Mouse (Mus musculus): ENCODE measurements around the gene Far1. TPM values are rescaled to one million over a fixed set of nuclear protein-coding genes. Genes with fewer than 3 reads are reported as not detected.

Far1 gene
- total and polyA plus RNA-seq, 3 experiments: 26.4 to 34.2 TPM; not detected in 1

- Histone ChIP-seq H3K36me3 (ENCODE audit: control insufficient read depth in 1 of 2, insufficient read depth in 2 of 2, low read length in 2 of 2) (no peaks in the 10 kb centered on the region), H3K4me3 (ENCODE audit: control insufficient read depth in 1 of 2, insufficient read depth in 1 of 2, low read depth in 2 of 2, low read length in 2 of 2) (no peak overlapping the region), H3K9ac (ENCODE audit: control insufficient read depth, low read depth, low read length, poor library complexity, severe bottlenecking) (no peak overlapping the region), H3K4me1 (ENCODE audit: control insufficient read depth in 1 of 2, insufficient read depth in 2 of 2, low read length in 2 of 2) (no peaks in the 10 kb centered on the region), H3K27me3 (ENCODE audit: control insufficient read depth in 1 of 2, insufficient read depth in 2 of 2, low read length in 2 of 2) (peaks cover 0 to 3% of the 10 kb centered on the region in 2 experiments; a peak in 1 of 4 replicates), H3K79me2 (ENCODE audit: control insufficient read depth, insufficient read depth, low read length, poor library complexity) (no peaks in the 10 kb centered on the region), H3K27ac (ENCODE audit: control insufficient read depth, low read depth, low read length) (no peak overlapping the region), H3K9me3 (replicated peaks; ENCODE audit: insufficient read depth, low read length) (no peaks in the 10 kb centered on the region)
- no peak for DNase-seq (ENCODE audit: low read depth, low spot score)
- no peak for TF ChIP-seq UBTF (IDR thresholded peaks at IDR 0.05; ENCODE audit: borderline replicate concordance, insufficient read depth, low read depth, low read length)
- no peak for TF ChIP-seq HCFC1 (IDR thresholded peaks at IDR 0.05; ENCODE audit: low read depth, low read length)
- TF ChIP-seq MAZ (IDR thresholded peaks at IDR 0.05; ENCODE audit: low read depth, low read length): no peak
- TF ChIP-seq BHLHE40 (IDR thresholded peaks at IDR 0.05; ENCODE audit: borderline replicate concordance, low read depth, low read length): no peak
- no peak for TF ChIP-seq ZKSCAN1 (IDR thresholded peaks at IDR 0.05; ENCODE audit: low read depth, low read length)
- no peak for TF ChIP-seq KAT2A (conservative IDR thresholded peaks at IDR 0.05; ENCODE audit: low read depth, low read length)
- TF ChIP-seq SMC3 (IDR thresholded peaks at IDR 0.05; ENCODE audit: low read depth, low read length): no peak
- no peak for TF ChIP-seq GABPA (IDR thresholded peaks at IDR 0.05; ENCODE audit: low read depth, low read length)
- TF ChIP-seq NRF1 (IDR thresholded peaks at IDR 0.05; ENCODE audit: insufficient read depth, low read depth, low read length, poor library complexity, severe bottlenecking): no peak
- TF ChIP-seq MAX (IDR thresholded peaks at IDR 0.05; ENCODE audit: low read length): no peak
- TF ChIP-seq CHD2 (IDR thresholded peaks at IDR 0.05; ENCODE audit: low read length): no peak
- no peak for TF ChIP-seq RCOR1 (IDR thresholded peaks at IDR 0.05; ENCODE audit: low read depth, low read length)
- no peak for TF ChIP-seq CTCF (IDR thresholded peaks at IDR 0.05 in 2 of 3, conservative IDR thresholded peaks at IDR 0.05 in 1 of 3; ENCODE audit: control insufficient read depth in 1 of 3, insufficient read depth in 1 of 3, low read depth in 2 of 3, low read length in 3 of 3, poor library complexity in 1 of 3, severe bottlenecking in 1 of 3)
- TF ChIP-seq MEF2A (IDR thresholded peaks at IDR 0.05; ENCODE audit: extremely low read depth, insufficient replicate concordance, low read depth, low read length, poor library complexity, severe bottlenecking): no peak
- TF ChIP-seq GATA1 (IDR thresholded peaks at IDR 0.05; ENCODE audit: low read depth, low read length): no peak
These were observed 105.5 kb downstream of the Far1 start for GRCm38 (mm10) chr7:113619166-113619565.

GRCm38 (mm10) chr7:113619768-113620167 lies 106.1 kb downstream of the Far1 start:
- Histone ChIP-seq H3K4me3 (ENCODE audit: control insufficient read depth in 1 of 2, insufficient read depth in 1 of 2, low read depth in 2 of 2, low read length in 2 of 2) (no peak overlapping the region), H3K9ac (ENCODE audit: control insufficient read depth, low read depth, low read length, poor library complexity, severe bottlenecking) (no peak overlapping the region), H3K9me3 (replicated peaks; ENCODE audit: insufficient read depth, low read length) (no peaks in the 10 kb centered on the region), H3K4me1 (ENCODE audit: control insufficient read depth in 1 of 2, insufficient read depth in 2 of 2, low read length in 2 of 2) (no peaks in the 10 kb centered on the region), H3K27me3 (ENCODE audit: control insufficient read depth in 1 of 2, insufficient read depth in 2 of 2, low read length in 2 of 2) (peaks cover 0 to 3% of the 10 kb centered on the region in 2 experiments; a peak in 1 of 4 replicates), H3K79me2 (ENCODE audit: control insufficient read depth, insufficient read depth, low read length, poor library complexity) (no peaks in the 10 kb centered on the region), H3K27ac (ENCODE audit: control insufficient read depth, low read depth, low read length) (no peak overlapping the region), H3K36me3 (ENCODE audit: control insufficient read depth in 1 of 2, insufficient read depth in 2 of 2, low read length in 2 of 2) (no peaks in the 10 kb centered on the region)
- TF ChIP-seq ZKSCAN1 (IDR thresholded peaks at IDR 0.05; ENCODE audit: low read depth, low read length): no peak
- TF ChIP-seq ZC3H11A (IDR thresholded peaks at IDR 0.05; ENCODE audit: low read depth, low read length): no peak
- TF ChIP-seq TAL1 (IDR thresholded peaks at IDR 0.05; ENCODE audit: low read length): no peak
- TF ChIP-seq USF2 (IDR thresholded peaks at IDR 0.05; ENCODE audit: borderline replicate concordance in 1 of 2, insufficient read depth in 1 of 2, low read depth in 1 of 2, low read length in 2 of 2): no peak
- TF ChIP-seq MAFK (IDR thresholded peaks at IDR 0.05; ENCODE audit: borderline replicate concordance, low read depth, low read length): no peak
- TF ChIP-seq EP300 (IDR thresholded peaks at IDR 0.05; ENCODE audit: low read depth in 1 of 2, low read length in 2 of 2): no peak
- TF ChIP-seq TCF12 (IDR thresholded peaks at IDR 0.05; ENCODE audit: low read depth, low read length): no peak
- TF ChIP-seq NRF1 (IDR thresholded peaks at IDR 0.05; ENCODE audit: insufficient read depth, low read depth, low read length, poor library complexity, severe bottlenecking): no peak
- DNase-seq (ENCODE audit: low read depth, low spot score): no peak
